Mouse (Mus musculus) cerebellum, adult 2 months (tissue): ENCODE data around the gene Armh1.

ENCODE experiments used
- CTCF ChIP-seq: fragments of 200-500 bp; IDR thresholded peaks from 2 replicates; pipeline ENCODE4 v1.5.1; 2011; ENCODE audit warnings: low read depth, mild to moderate bottlenecking, control low read depth, low read length, moderate library complexity, borderline replicate concordance; ENCODE audit not compliant: insufficient read depth
- POLR2A ChIP-seq: fragments of 200-500 bp; IDR thresholded peaks from 2 replicates; pipeline ENCODE4 v1.6.1; 2011; ENCODE audit warnings: low read length, control low read depth, borderline replicate concordance; ENCODE audit not compliant: insufficient read depth

DNA sequence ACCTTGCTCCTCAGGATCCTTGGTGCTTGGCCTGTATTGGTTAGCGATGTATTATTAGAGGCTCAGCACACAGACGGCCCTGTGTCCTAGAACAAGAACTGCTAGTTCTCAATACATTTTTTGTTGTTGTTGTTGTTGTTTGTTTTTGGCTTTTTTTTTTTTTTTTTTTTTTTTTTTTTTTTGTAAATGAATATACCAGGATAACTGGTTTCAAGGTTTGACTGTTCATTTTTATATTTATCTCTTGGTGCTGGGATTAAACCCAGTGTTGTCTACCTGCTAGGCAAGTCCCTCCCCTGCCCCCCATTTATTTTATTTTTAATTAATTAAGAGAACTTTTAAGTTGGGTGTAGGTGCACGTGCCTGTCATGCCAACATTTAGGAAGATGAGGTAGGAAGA is 63.0 kb downstream of the Armh1 start:
- TF ChIP-seq CTCF, result no peak
- TF ChIP-seq POLR2A, result no peak
